13 mouse cellular contexts compared by ENCODE assay signal in the genomic region with DNA sequence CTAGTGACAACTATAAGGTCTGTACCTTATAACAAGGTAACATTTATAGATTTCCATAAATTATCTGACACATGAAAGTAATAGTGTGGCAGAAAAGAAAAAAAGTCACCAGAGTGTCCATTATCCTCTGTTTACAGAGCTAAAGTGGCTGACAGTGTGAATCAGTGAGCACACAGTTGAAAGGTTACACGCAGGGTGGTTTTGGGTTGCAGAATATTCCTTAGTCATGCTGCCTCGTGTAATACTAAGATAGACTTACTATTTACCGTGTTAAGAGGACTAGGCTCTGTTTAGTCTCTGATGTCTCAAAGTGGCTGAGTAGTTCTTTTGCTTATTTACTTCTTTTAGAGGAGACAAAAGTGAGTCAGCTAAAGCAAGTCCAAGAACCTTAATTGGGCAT.
"Had no signal": no experiment of that assay in that cellular context is flagged by ENCODE, and none has a peak within 500 bp of the region (broad histone marks: within the 10 kb centered on the region; RNA-seq: fewer than 3 reads in every experiment).

No protein-coding gene starts in this region.

- H3K36me3 ChIP-seq: kidney, embryonic 15.5 days; liver, embryonic 13.5 days; lung, embryonic 15.5 days; midbrain, embryonic 13.5 days; neural tube, embryonic 15.5 days had no signal

- H3K9me3 ChIP-seq: kidney, embryonic 15.5 days; limb, embryonic 10.5 days; liver, embryonic 13.5 days; lung, embryonic 15.5 days; midbrain, embryonic 13.5 days; neural tube, embryonic 15.5 days had no signal

- H3K9ac ChIP-seq: kidney, embryonic 15.5 days; liver, embryonic 13.5 days; liver, postnatal 0 days; lung, embryonic 15.5 days; midbrain, embryonic 13.5 days; neural tube, embryonic 15.5 days had no signal

- H3K4me3 ChIP-seq: kidney, embryonic 15.5 days; left cerebral cortex, adult 2 months; limb, embryonic 10.5 days; liver, embryonic 13.5 days; lung, embryonic 15.5 days; midbrain, embryonic 13.5 days; neural tube, embryonic 15.5 days had no signal

- H3K27ac ChIP-seq: kidney, embryonic 15.5 days; left cerebral cortex, adult 2 months; limb, embryonic 10.5 days; liver, embryonic 13.5 days; lung, embryonic 15.5 days; midbrain, embryonic 13.5 days; neural tube, embryonic 15.5 days had no signal

- ATAC-seq: liver, postnatal 0 days; midbrain, embryonic 13.5 days had no signal

- H3K4me1 ChIP-seq: kidney, embryonic 15.5 days; limb, embryonic 10.5 days; liver, embryonic 13.5 days; lung, embryonic 15.5 days; midbrain, embryonic 13.5 days; neural tube, embryonic 15.5 days had no signal

- H3K27me3 ChIP-seq: kidney, embryonic 15.5 days; liver, embryonic 13.5 days; lung, embryonic 15.5 days; midbrain, embryonic 13.5 days; neural tube, embryonic 15.5 days had no signal

- DNase-seq: kidney, adult 18-20 months; kidney, postnatal 25 days; liver, embryonic 13.5 days; liver, postnatal 0 days; spleen, adult 18-20 months; thymus, adult 2 months; thymus, postnatal 36 days had no signal

- H3K4me2 ChIP-seq: kidney, embryonic 15.5 days; liver, embryonic 13.5 days; lung, embryonic 15.5 days; midbrain, embryonic 13.5 days; neural tube, embryonic 15.5 days had no signal
